Mouse (Mus musculus) activated CD4-positive, CD25-positive, alpha-beta regulatory T cell, adult 9 weeks (primary cell): ENCODE results near the gene Gprc5d. TPM values are rescaled to one million over a fixed set of nuclear protein-coding genes. Genes with fewer than 3 reads are reported as not detected.

Experiments used
- polyA plus RNA-seq: library from polyadenylated mRNA; unstranded; fragments of 100-300 nt; shearing (Covaris generic); gene quantifications from one replicate; pipeline ENCODE4 v1.2.1, GENCODE M21; 2017

Gene Gprc5d
- polyA plus RNA-seq = not detected

GRCm38 (mm10) chr6:135118183-135118582 lies at the start of gene Gprc5d:
Gprc5d (minus strand) TSS chr6:135118283.

DNA sequence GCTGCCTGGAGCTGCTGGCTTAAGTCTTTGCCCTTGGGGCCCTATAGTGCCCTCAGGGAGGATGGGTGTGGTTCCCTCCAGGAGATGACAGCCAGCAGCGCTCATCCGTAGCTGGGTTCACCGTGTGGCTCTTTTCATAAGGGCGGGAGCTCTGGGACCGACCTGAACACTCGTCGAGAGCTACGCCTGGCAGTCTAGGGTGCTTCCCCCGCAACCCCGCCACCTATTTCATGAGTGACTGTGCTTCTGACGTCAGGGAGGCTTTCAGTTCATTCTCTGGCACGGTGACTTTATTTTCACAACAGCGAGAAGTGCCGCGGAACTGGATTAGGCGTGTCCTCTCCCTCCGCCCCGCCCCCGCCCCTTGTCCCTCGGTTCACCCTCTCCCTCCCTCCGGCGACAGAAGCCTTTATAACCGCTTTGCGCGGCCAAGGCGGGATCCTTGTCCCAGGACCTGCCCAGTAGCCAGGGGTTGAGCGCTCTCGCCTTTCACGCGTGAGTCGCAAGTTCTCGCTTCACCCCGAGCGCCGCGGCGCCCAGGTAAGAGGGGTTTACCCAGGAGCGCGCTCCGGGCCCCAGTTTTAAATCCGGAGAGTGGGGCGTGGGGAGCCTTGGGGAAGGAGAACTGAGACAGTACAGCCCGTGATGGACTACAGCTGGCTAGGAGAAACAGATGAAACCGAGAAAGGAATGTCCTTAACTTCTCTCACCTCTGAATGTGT lies 52.7 kb downstream of the Gprc5d start, which contains the start of gene Gprc5a:
Gene Gprc5a (plus strand): TSS at position 416 of the 722 bp plus-strand sequence.

Other genes starting within 250 kb of the Gprc5d start
- gene Gpr19, start 219.7 kb downstream of the Gprc5d start, polyA plus RNA-seq = 6.7 TPM
- gene Cdkn1b, start 197.9 kb downstream of the Gprc5d start, polyA plus RNA-seq = 50.8 TPM
- gene Apold1, start 136.6 kb downstream of the Gprc5d start, polyA plus RNA-seq = 0.17 TPM
- gene Ddx47, start 106.7 kb downstream of the Gprc5d start, polyA plus RNA-seq = 154 TPM
- 1.1 TPM for gene Gprc5a, start 52.6 kb downstream of the Gprc5d start, polyA plus RNA-seq
- gene Fam234b, start 79.7 kb upstream of the Gprc5d start, polyA plus RNA-seq = 20.8 TPM
- gene Hebp1, start 79.7 kb upstream of the Gprc5d start, polyA plus RNA-seq = not detected
- gene Gsg1, start 136.1 kb upstream of the Gprc5d start, polyA plus RNA-seq = not detected
- gene Pbp2, start 192.1 kb upstream of the Gprc5d start, polyA plus RNA-seq = not detected
- 1.7 TPM for gene Emp1, start 244.3 kb upstream of the Gprc5d start, polyA plus RNA-seq